Mouse (Mus musculus): ENCODE measurements at regions not wholly inside any gene's neighbourhood (a gene's known extent, or its start where the extent isn't known, plus 50 kb on each side); places are given as distances from the start of the nearest gene placed in this dataset.
"Not testable (repeated sequence)": the region's sequence is repeated elsewhere in the genome, so short reads cannot be mapped to it uniquely, and the experiment has no call there.

GRCm38 (mm10) chr10:20891426-20891825, 60.9 kb upstream of the Ahi1 start:
- peak; percentile 9 for DNase-seq (ENCODE audit: low read depth, low spot score)

GRCm38 (mm10) chr10:20883618-20884017, 68.7 kb upstream of the Ahi1 start:
- no peak for DNase-seq (ENCODE audit: low read depth, low spot score)

- no peak for DNase-seq (ENCODE audit: low read depth, low spot score)
Observed at GRCm38 (mm10) chr10:20882599-20882998, 69.7 kb upstream of the Ahi1 start.

- DNase-seq (ENCODE audit: low read depth, low spot score), result no peak
Observed at GRCm38 (mm10) chr10:20880251-20880650, 72.1 kb upstream of the Ahi1 start.

GRCm38 (mm10) chr10:20879482-20879881, 72.9 kb upstream of the Ahi1 start:
- DNase-seq (ENCODE audit: low read depth, low spot score), result no peak

- no peak for DNase-seq (ENCODE audit: low read depth, low spot score)
Observed at GRCm38 (mm10) chr10:20867076-20867475, 85.3 kb upstream of the Ahi1 start.

GRCm38 (mm10) chr10:20865031-20865430, 87.3 kb upstream of the Ahi1 start:
- DNase-seq (ENCODE audit: low read depth, low spot score), result no peak

GRCm38 (mm10) chr10:20857413-20857812, 94.9 kb upstream of the Ahi1 start:
- DNase-seq (ENCODE audit: low read depth, low spot score), result no peak

GRCm38 (mm10) chr10:20854621-20855363, 97.6 kb upstream of the Ahi1 start:
- peak; percentile 62 for DNase-seq (ENCODE audit: low read depth, low spot score)

GRCm38 (mm10) chr10:20847287-20847686, 105.1 kb upstream of the Ahi1 start:
- DNase-seq (ENCODE audit: low read depth, low spot score), result no peak

GRCm38 (mm10) chr10:20843277-20843676, 109.1 kb upstream of the Ahi1 start:
- peak; percentile 18 for DNase-seq (ENCODE audit: low read depth, low spot score)

GRCm38 (mm10) chr10:20842131-20842530, 110.2 kb upstream of the Ahi1 start:
- no peak for DNase-seq (ENCODE audit: low read depth, low spot score)

- DNase-seq (ENCODE audit: low read depth, low spot score), result no peak
Observed at GRCm38 (mm10) chr10:20841430-20842040, 110.8 kb upstream of the Ahi1 start.

GRCm38 (mm10) chr10:20838685-20839425, 113.5 kb upstream of the Ahi1 start:
- DNase-seq (ENCODE audit: low read depth, low spot score), result no peak

- not testable (repeated sequence) for DNase-seq (ENCODE audit: low read depth, low spot score)
Observed at GRCm38 (mm10) chr10:20836816-20837215, 111.9 kb upstream of the Pde7b start.

GRCm38 (mm10) chr10:20834806-20835575, 110.1 kb upstream of the Pde7b start:
- no peak for DNase-seq (ENCODE audit: low read depth, low spot score)

- DNase-seq (ENCODE audit: low read depth, low spot score), result no peak
Observed at GRCm38 (mm10) chr10:20828304-20828703, 103.4 kb upstream of the Pde7b start.

- no peak for DNase-seq (ENCODE audit: low read depth, low spot score)
Observed at GRCm38 (mm10) chr10:20827473-20827872, 102.6 kb upstream of the Pde7b start.

- peak; percentile 35 for DNase-seq (ENCODE audit: low read depth, low spot score)
Observed at GRCm38 (mm10) chr10:20818548-20818947, 93.7 kb upstream of the Pde7b start.

- peak; percentile 79 for DNase-seq (ENCODE audit: low read depth, low spot score)
Observed at GRCm38 (mm10) chr10:20799792-20800191, 74.9 kb upstream of the Pde7b start.

GRCm38 (mm10) chr10:20798400-20798799, 73.5 kb upstream of the Pde7b start:
- no peak for DNase-seq (ENCODE audit: low read depth, low spot score)

GRCm38 (mm10) chr10:20793956-20794355, 69.1 kb upstream of the Pde7b start:
- peak; percentile 10 for DNase-seq (ENCODE audit: low read depth, low spot score)
